ENCODE assay signal across 8 mouse cellular contexts in genomic region chr9:70142460-70142859, GRCm38 (mm10). TPM values are rescaled to one million over a fixed set of nuclear protein-coding genes. Genes with fewer than 3 reads are reported as not detected.
DNase-seq lines count a peak whose midpoint lies in the region; ATAC-seq and TF ChIP-seq lines count a peak whose summit lies in the region.

Fam81a (minus strand) TSS chr9:70142560.

- no peak within 1 kb of the TSS for H3K27ac ChIP-seq in thymus, adult 2 months (ENCODE audit: control insufficient read depth, insufficient read depth, low read length)
- no peak within 1 kb of the TSS for H3K27ac ChIP-seq in heart, embryonic 16.5 days (ENCODE audit: low read length)
- H3K27ac ChIP-seq in limb, embryonic 10.5 days, result peak within 1 kb of the TSS; percentile 74
- no peak within 1 kb of the TSS for H3K27ac ChIP-seq in stomach, embryonic 15.5 days

- TF ChIP-seq POLR2A in thymus, adult 2 months (IDR thresholded peaks at IDR 0.05; ENCODE audit: control insufficient read depth, extremely low read depth, insufficient read depth, low read length, poor library complexity), result no peak

- no peak for DNase-seq in thymus, adult 2 months
- no peak for DNase-seq in thymus, postnatal 25 days
- DNase-seq in limb, embryonic 10.5 days (ENCODE audit: low spot score), result no peak
- DNase-seq in adrenal gland, adult 8-10 months, result no peak
- no peak for DNase-seq in adrenal gland, adult 2 months
- no peak for DNase-seq in thymus, adult 18-20 months

- TF ChIP-seq CTCF in thymus, adult 2 months (IDR thresholded peaks at IDR 0.05; ENCODE audit: borderline replicate concordance, control insufficient read depth, extremely low read depth, insufficient read depth, low read length, poor library complexity), result no peak

- peak within 1 kb of the TSS; percentile 79; the same call in 1 of the 2 replicates for H3K9ac ChIP-seq in heart, embryonic 16.5 days (ENCODE audit: low read length)
- 0 out of 2 replicates have a peak within 1 kb of the TSS, but pooled peaks have one; percentile 29 for H3K9ac ChIP-seq in stomach, embryonic 15.5 days

- H3K27me3 ChIP-seq in thymus, adult 2 months (ENCODE audit: control insufficient read depth, insufficient read depth, low read length), result no peaks in the 10 kb centered on the region; the same call in 1 of the 2 replicates
- H3K27me3 ChIP-seq in heart, embryonic 16.5 days (ENCODE audit: control insufficient read depth, insufficient read depth, low read length), result no peaks in the 10 kb centered on the region
- peaks cover 51% of the 10 kb centered on the region for H3K27me3 ChIP-seq in limb, embryonic 10.5 days (ENCODE audit: low read depth, poor library complexity, severe bottlenecking)
- 0 out of 2 replicates have a peak, but pooled peaks cover 5% of the 10 kb centered on the region for H3K27me3 ChIP-seq in stomach, embryonic 15.5 days (replicated peaks)

- 87% methylated on average over 7 of the region's 7 CpGs for WGBS in thymus, adult 2 months
- 71% methylated on average over 7 of the region's 7 CpGs for WGBS in heart, embryonic 16.5 days
- 73% methylated on average over 7 of the region's 7 CpGs for WGBS in limb, embryonic 10.5 days
- WGBS in stomach, embryonic 15.5 days, result 65% methylated on average over 7 of the region's 7 CpGs

- H3K4me2 ChIP-seq in heart, embryonic 16.5 days (ENCODE audit: low read depth, low read length), result peak within 1 kb of the TSS; percentile 82
- peak within 1 kb of the TSS; percentile 95 for H3K4me2 ChIP-seq in stomach, embryonic 15.5 days

- H3K4me1 ChIP-seq in thymus, adult 2 months (replicated peaks; ENCODE audit: control insufficient read depth, insufficient read depth, low read length), result peaks cover 12% of the 10 kb centered on the region
- peaks cover 10% of the 10 kb centered on the region; the same call in 1 of the 2 replicates for H3K4me1 ChIP-seq in heart, embryonic 16.5 days (ENCODE audit: control insufficient read depth, insufficient read depth, low read length)
- peaks cover 39% of the 10 kb centered on the region for H3K4me1 ChIP-seq in limb, embryonic 10.5 days
- peaks cover 8% of the 10 kb centered on the region; the same call in 1 of the 2 replicates for H3K4me1 ChIP-seq in stomach, embryonic 15.5 days

- peak within 1 kb of the TSS; percentile 31 for H3K4me3 ChIP-seq in thymus, adult 2 months (ENCODE audit: control insufficient read depth, insufficient read depth, low read length)
- peak within 1 kb of the TSS; percentile 74 for H3K4me3 ChIP-seq in heart, embryonic 16.5 days (ENCODE audit: low read length)
- peak within 1 kb of the TSS; percentile 71 for H3K4me3 ChIP-seq in limb, embryonic 10.5 days
- H3K4me3 ChIP-seq in stomach, embryonic 15.5 days (replicated peaks), result peak within 1 kb of the TSS; percentile 59

- no peaks in the 10 kb centered on the region for H3K9me3 ChIP-seq in heart, embryonic 16.5 days (replicated peaks; ENCODE audit: control insufficient read depth, low read length)
- H3K9me3 ChIP-seq in limb, embryonic 10.5 days (replicated peaks), result no peaks in the 10 kb centered on the region
- H3K9me3 ChIP-seq in stomach, embryonic 15.5 days, result no peaks in the 10 kb centered on the region

- ATAC-seq in heart, embryonic 16.5 days (replicated peaks; ENCODE audit: extremely low read depth, insufficient read depth, low FRiP score), result no peak
- ATAC-seq in stomach, embryonic 15.5 days (ENCODE audit: insufficient read depth, low FRiP score, low read depth), result no peak

- H3K36me3 ChIP-seq in thymus, adult 2 months (ENCODE audit: control insufficient read depth, insufficient read depth, low read length), result no peaks in the 10 kb centered on the region
- H3K36me3 ChIP-seq in heart, embryonic 16.5 days (ENCODE audit: control insufficient read depth, insufficient read depth), result no peaks in the 10 kb centered on the region
- H3K36me3 ChIP-seq in limb, embryonic 10.5 days, result no peaks in the 10 kb centered on the region
- no peaks in the 10 kb centered on the region for H3K36me3 ChIP-seq in stomach, embryonic 15.5 days

RNA-seq across cellular contexts. Expression of gene Fam81a, which starts in this region (rescaled TPM):
- polyA plus RNA-seq in thymus, adult 2 months (2012; rRNA removed), result 0.20 and 0.43 TPM in 2 replicates
- polyA plus RNA-seq in heart, embryonic 16.5 days (2015; fragmentation: Nextera tagmentation; extraction: Ambion mirVana), result 41.4 and 43.9 TPM in 2 replicates
- 1.6 and 2.1 TPM in 2 replicates for polyA plus RNA-seq in limb, embryonic 10.5 days (2016; fragmentation: Nextera tagmentation; extraction: Ambion mirVana)
- polyA plus RNA-seq in stomach, embryonic 15.5 days (2015; fragmentation: Nextera tagmentation; extraction: Ambion mirVana), result 16.2 and 16.7 TPM in 2 replicates
- 1 to 10 TPM; 2.1 to 2.9 (median 2.5) TPM for total RNA-seq in adrenal gland, adult 8-10 months (2022)
- 1 to 10 TPM; 2.0 to 4.3 TPM for total RNA-seq in adrenal gland, adult 2 months (2021)
- 0.30 and 0.48 TPM in 2 replicates for polyA plus RNA-seq in adrenal gland, adult 2 months (2012; rRNA removed)
